Mouse (Mus musculus) limb, embryonic 13.5 days (tissue): ENCODE results near the gene Slc16a3. TPM values are rescaled to one million over a fixed set of nuclear protein-coding genes. Genes with fewer than 3 reads are reported as not detected.

ENCODE experiments used
- ATAC-seq: fragments of 200-750 bp; cut with Nextera tagmentation; 2 replicates; pipeline ENCODE4 v1.8.0; 2017; ENCODE audit warnings: low read depth, moderate number of reproducible peaks, moderate TSS enrichment; ENCODE audit not compliant: low FRiP score
- H3K27ac ChIP-seq: fragments of 300-500 bp; sonication (generic); 2 replicates; pipeline ENCODE4 v1.5.1; 2015; ENCODE audit warnings: inconsistent platforms, mild to moderate bottlenecking, moderate library complexity
- H3K27me3 ChIP-seq: fragments of 300-500 bp; sonication (generic); 2 replicates; pipeline ENCODE4 v1.6.1; 2015; ENCODE audit warnings: mild to moderate bottlenecking, inconsistent platforms
- H3K36me3 ChIP-seq: fragments of 300-500 bp; sonication (generic); 2 replicates; pipeline ENCODE4 v1.6.1; 2015; ENCODE audit warnings: inconsistent platforms, mild to moderate bottlenecking, moderate library complexity
- H3K4me1 ChIP-seq: fragments of 300-500 bp; sonication (generic); 2 replicates; pipeline ENCODE4 v1.6.1; 2015; ENCODE audit warnings: inconsistent platforms
- H3K4me2 ChIP-seq: fragments of 300-500 bp; sonication (generic); replicated peaks from 2 replicates; pipeline ENCODE4 v1.6.1; 2015; ENCODE audit warnings: inconsistent platforms, mild to moderate bottlenecking, moderate library complexity
- H3K4me3 ChIP-seq: fragments of 300-500 bp; sonication (generic); 2 replicates; pipeline ENCODE4 v1.5.1; 2015; ENCODE audit warnings: moderate library complexity, mild to moderate bottlenecking, inconsistent platforms
- H3K9ac ChIP-seq: fragments of 300-500 bp; sonication (generic); 2 replicates; pipeline ENCODE4 v1.6.1; 2015; ENCODE audit warnings: mild to moderate bottlenecking, inconsistent platforms
- H3K9me3 ChIP-seq: fragments of 300-500 bp; sonication (generic); 2 replicates; pipeline ENCODE4 v1.6.1; 2016; ENCODE audit warnings: inconsistent platforms
- WGBS: fragments of 180-500 bp; shearing (Covaris S2); methylation state at CpG from one replicate; pipeline ENCODE4 v1.1.7; 2015; 5-methylcytosine and 5-hydroxymethylcytosine counted together
- polyA plus RNA-seq: library from polyadenylated mRNA; unstranded; fragments of >200 nt; fragmentation: Nextera tagmentation; extraction: Ambion mirVana; gene quantifications from 2 replicates; pipeline ENCODE4 v1.2.1, GENCODE M21; 2015

Gene Slc16a3
- polyA plus RNA-seq, 1 experiment from 2014 or later: 94.1 TPM

DNA sequence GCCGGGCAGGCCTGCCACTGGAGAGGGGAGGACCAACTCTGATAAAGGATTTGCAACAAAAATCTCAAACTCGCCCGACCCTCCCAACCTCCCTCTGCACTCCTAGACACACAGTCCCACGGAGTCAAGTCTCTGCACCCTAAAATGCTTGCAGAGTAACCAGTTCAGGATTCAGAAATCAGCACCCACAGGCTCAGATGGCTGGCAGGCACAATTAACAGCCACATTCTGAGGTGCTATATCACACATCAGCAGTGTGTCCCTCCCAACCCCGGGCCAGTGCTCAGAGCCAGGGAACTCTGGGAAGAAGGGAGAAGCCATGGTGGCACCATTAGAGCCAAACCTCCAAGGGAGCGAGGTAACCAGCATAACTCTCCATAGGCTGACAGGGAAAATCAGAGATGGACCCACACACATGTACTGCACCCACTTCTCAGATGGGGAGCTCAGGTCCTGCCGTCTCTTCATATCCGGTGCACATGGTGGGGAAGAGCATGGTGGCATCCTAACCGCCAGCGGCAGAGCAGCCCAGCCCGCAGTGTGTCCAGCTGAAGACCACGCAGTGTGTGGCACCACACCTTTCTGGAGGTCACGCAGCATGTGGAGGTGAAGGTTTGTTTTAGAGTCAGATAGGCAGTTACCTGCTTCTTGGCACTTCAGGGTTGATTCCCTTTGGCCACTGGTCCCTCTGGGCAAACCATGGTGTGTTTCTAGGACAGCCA, 13.9 kb downstream of the Slc16a3 start:
- no peak overlapping the region for H3K9ac ChIP-seq
- H3K4me1 ChIP-seq: peaks cover 21% of the 10 kb centered on the region; the same call in 1 of the 2 replicates
- H3K4me3 ChIP-seq: no peak overlapping the region
- H3K4me2 ChIP-seq: no peak overlapping the region
- H3K27me3 ChIP-seq: no peaks in the 10 kb centered on the region
- peaks cover 100% of the 10 kb centered on the region for H3K36me3 ChIP-seq
- no peak overlapping the region for H3K27ac ChIP-seq
- 94% methylated on average over 13 of the region's 13 CpGs for WGBS
- no peak for ATAC-seq
- no peaks in the 10 kb centered on the region for H3K9me3 ChIP-seq

DNA sequence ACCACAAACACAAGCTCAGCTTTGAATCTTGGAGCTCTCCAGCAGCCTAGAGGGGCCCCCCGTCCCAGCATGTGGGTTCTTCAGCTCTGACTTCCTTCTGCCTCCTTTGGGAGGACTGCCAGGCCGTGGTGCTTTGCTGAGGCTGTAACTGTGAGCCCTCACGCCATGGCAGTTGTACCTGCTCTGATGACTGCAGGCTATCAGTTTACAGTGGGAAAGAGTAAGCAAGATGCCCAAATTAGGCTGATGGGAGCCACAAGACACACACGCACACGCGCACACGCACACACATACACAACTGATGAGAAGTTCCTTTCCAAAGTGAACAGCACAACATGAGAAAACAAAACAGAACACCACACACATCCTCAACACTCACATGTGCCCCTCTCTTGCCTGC, 14.6 kb downstream of the Slc16a3 start:
- Histone ChIP-seq H3K9me3 (no peaks in the 10 kb centered on the region), H3K4me1 (peaks cover 17% of the 10 kb centered on the region; the same call in 1 of the 2 replicates), H3K9ac (no peak overlapping the region), H3K36me3 (peaks cover 100% of the 10 kb centered on the region), H3K27me3 (no peaks in the 10 kb centered on the region), H3K4me2 (no peak overlapping the region), H3K27ac (no peak overlapping the region; the same call in 1 of the 2 replicates), H3K4me3 (no peak overlapping the region)
- 86% methylated on average over 7 of the region's 7 CpGs for WGBS
- ATAC-seq: no peak

DNA sequence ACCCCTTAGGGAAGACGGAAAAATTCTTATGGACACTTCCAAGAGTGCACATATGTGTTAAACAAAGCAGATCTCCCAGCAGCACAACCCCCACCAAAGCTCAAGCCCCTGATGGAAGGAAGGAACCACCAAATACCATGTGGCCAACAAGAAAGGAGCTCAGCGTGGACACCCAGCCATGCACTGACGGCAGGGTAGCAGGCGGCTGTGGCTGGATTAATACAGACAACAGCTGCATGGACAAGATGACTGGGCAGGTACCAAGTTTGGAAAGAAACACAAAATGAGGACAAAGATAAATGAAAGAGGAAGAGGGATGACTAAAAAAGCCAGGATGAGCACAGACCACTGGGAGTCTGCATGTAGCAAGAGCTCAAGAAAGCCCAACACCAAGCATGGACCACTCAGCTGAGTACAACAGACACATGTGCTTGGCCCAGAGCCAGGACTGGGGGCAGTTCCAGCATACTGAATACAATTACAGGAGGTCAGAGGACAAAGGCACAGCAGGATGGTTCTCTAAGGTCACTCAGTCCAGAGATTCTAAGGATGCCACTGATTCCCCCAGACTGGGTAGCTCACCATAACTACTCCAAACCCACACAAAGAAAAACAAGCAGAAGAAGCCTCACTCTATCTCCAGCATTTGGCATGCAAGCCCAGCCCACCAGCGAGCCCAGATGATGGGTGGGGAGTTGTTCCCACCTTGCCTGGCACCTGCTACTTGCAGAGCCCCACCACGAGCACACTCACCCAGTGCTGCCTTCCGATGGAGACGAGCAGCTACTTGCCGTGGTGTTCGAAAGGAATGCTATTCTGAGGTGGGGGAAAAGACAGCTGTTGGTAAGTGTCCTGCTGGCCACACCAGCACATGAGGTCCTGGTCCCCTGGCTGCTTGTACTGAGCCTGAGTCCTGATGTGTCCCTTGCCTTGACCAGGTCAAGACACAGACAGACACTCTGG, 16.2 kb downstream of the Slc16a3 start:
- 0 out of 2 replicates have a peak, but pooled peaks cover 10% of the 10 kb centered on the region for H3K4me1 ChIP-seq
- ATAC-seq: no peak; the same call in 1 of the 2 replicates
- no peak overlapping the region for H3K4me2 ChIP-seq
- 81% methylated on average over 10 of the region's 10 CpGs for WGBS
- peak overlapping the region; percentile 1; the same call in 1 of the 2 replicates for H3K9ac ChIP-seq
- no peak overlapping the region for H3K4me3 ChIP-seq
- no peak overlapping the region for H3K27ac ChIP-seq
- H3K9me3 ChIP-seq: no peaks in the 10 kb centered on the region
- H3K27me3 ChIP-seq: no peaks in the 10 kb centered on the region
- peaks cover 100% of the 10 kb centered on the region for H3K36me3 ChIP-seq

DNA sequence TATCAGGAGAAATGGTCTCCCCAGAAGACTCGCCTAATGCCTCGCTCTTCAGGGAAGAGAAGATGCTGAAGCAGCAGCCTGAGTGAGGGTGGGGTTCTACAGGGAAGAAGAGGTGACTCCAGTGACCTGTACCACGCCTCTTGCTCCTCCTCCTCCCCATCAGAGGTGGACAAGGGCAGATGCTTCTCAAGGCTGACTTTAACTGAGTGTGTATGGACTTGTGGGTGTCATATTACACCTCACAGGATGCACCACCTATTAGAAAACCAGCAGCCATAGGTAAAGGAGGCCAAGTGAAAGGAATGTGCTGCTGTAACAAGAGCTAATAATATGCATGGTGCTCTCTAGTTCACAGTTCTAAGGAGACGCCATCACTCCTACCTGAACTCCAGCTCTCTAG, 17.3 kb downstream of the Slc16a3 start:
- Histone ChIP-seq H3K4me2 (no peak overlapping the region), H3K27ac (no peak overlapping the region), H3K27me3 (no peaks in the 10 kb centered on the region), H3K9ac (no peak overlapping the region), H3K9me3 (no peaks in the 10 kb centered on the region), H3K4me3 (no peak overlapping the region), H3K4me1 (0 out of 2 replicates have a peak, but pooled peaks cover 10% of the 10 kb centered on the region), H3K36me3 (peaks cover 100% of the 10 kb centered on the region)
- 71% methylated on average over 4 of the region's 4 CpGs for WGBS
- ATAC-seq: no peak

DNA sequence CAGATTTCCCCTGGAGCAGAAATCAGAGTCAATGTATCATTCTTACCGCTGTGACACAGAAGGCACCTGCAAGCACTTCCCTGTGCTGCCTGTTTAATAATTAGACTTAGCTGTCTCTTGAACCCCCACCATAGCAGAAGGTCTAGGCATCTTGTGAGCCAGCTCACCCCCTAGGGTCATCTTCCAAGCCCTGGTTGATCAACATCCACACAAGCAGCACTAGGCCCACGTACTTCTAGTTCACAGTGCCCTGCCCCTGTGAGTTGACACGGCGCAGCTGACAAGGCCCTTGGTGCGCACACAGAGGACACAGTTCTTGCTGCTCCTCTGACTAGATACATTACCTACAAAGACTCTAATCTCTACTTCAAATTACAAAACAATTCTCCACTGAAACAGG, 21.5 kb downstream of the Slc16a3 start:
- Histone ChIP-seq H3K36me3 (peaks cover 100% of the 10 kb centered on the region), H3K27ac (no peak overlapping the region), H3K9me3 (no peaks in the 10 kb centered on the region), H3K27me3 (no peaks in the 10 kb centered on the region), H3K4me3 (no peak overlapping the region), H3K4me1 (0 out of 2 replicates have a peak, but pooled peaks cover 10% of the 10 kb centered on the region), H3K9ac (no peak overlapping the region), H3K4me2 (no peak overlapping the region)
- WGBS: 88% methylated on average over 5 of the region's 5 CpGs
- no peak for ATAC-seq

DNA sequence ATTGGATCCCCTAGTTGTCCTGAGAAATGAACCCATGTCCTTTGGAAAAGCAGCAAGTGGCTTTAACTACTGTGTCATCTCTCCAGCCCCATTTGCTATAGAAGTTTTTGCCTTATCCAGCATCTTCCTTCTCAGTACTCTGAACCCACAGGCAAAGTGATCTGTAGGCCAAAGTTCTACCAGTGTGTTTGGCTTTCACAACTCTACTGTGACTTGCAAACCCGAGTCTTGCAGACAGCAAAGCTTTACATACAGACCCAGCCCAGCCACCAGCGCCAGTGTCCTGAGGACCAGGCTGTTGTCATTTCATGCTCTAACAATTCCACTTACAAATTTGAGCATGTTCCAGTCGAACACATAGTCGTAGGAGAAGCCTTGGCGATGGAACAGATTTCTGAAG, 23.0 kb downstream of the Slc16a3 start:
- H3K9ac ChIP-seq: no peak overlapping the region
- no peak overlapping the region for H3K4me2 ChIP-seq
- H3K36me3 ChIP-seq: peaks cover 99% of the 10 kb centered on the region
- 91% methylated on average over 5 of the region's 5 CpGs for WGBS
- H3K27me3 ChIP-seq: no peaks in the 10 kb centered on the region
- H3K9me3 ChIP-seq: no peaks in the 10 kb centered on the region
- no peak overlapping the region for H3K27ac ChIP-seq
- no peak for ATAC-seq
- H3K4me1 ChIP-seq: 0 out of 2 replicates have a peak, but pooled peaks cover 2% of the 10 kb centered on the region
- H3K4me3 ChIP-seq: no peak overlapping the region

DNA sequence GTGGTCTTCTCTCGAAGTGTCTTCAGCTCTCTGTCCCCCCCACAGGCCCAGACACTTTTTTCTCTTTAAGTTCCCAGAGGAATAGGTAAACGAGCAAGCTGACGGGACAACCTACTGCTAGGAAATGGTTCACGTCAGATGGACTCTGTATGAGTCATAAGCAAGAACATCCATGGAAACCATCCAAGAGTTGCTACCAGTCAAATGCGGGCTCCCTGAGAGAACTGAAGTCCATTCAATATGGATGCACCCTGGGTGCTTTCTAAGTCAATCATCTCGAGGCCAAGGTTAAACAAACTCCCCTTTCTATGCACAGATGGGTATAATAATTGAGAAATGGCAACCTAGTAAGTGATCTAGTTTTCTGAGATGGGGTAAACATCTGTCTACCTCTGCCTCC, 25.0 kb downstream of the Slc16a3 start:
- no peak overlapping the region for H3K9ac ChIP-seq
- H3K4me1 ChIP-seq: no peaks in the 10 kb centered on the region
- H3K27ac ChIP-seq: no peak overlapping the region
- no peaks in the 10 kb centered on the region for H3K9me3 ChIP-seq
- H3K4me3 ChIP-seq: no peak overlapping the region
- no peak for ATAC-seq
- 88% methylated on average over 6 of the region's 6 CpGs for WGBS
- peaks cover 98% of the 10 kb centered on the region for H3K36me3 ChIP-seq
- H3K4me2 ChIP-seq: no peak overlapping the region
- no peaks in the 10 kb centered on the region for H3K27me3 ChIP-seq

DNA sequence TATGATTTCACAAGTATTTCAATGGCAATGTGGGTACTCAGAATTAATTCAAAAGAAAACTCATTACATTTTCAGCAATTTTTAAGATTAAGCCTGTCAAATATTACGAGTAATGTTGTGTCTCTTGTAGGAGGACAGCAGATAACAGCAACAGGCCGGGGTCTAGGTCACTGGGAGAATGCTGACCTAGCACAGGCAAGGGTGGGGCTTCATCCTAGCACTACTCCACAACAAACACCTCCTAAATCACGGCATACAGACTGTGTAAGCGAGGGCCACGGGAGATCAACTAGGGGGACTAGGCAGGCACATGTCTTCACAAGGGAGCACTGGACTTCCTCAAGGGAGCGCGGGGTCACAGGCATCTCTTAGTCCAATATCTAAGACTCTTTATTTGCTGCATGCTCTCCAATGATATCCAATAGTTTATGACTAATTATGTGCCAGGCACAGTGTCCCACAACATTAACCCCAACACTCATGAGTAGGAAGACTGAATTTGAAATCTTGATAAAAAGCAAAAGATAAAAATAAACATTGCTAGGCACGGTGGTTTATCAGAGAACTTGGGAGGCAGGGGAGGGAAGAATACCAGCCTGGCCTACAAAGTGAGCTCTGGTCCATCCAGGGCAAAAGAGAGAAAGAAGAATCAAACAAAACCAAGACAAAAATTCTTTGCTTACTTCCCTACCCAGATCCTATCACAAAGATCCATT, 31.6 kb downstream of the Slc16a3 start:
- no peak overlapping the region for H3K4me3 ChIP-seq
- no peaks in the 10 kb centered on the region for H3K9me3 ChIP-seq
- H3K27ac ChIP-seq: no peak overlapping the region
- H3K9ac ChIP-seq: no peak overlapping the region
- H3K4me1 ChIP-seq: 0 out of 2 replicates have a peak, but pooled peaks cover 3% of the 10 kb centered on the region
- peaks cover 96% of the 10 kb centered on the region for H3K36me3 ChIP-seq
- ATAC-seq: no peak
- H3K27me3 ChIP-seq: no peaks in the 10 kb centered on the region
- H3K4me2 ChIP-seq: no peak overlapping the region
- 86% methylated on average over 8 of the region's 8 CpGs for WGBS

DNA sequence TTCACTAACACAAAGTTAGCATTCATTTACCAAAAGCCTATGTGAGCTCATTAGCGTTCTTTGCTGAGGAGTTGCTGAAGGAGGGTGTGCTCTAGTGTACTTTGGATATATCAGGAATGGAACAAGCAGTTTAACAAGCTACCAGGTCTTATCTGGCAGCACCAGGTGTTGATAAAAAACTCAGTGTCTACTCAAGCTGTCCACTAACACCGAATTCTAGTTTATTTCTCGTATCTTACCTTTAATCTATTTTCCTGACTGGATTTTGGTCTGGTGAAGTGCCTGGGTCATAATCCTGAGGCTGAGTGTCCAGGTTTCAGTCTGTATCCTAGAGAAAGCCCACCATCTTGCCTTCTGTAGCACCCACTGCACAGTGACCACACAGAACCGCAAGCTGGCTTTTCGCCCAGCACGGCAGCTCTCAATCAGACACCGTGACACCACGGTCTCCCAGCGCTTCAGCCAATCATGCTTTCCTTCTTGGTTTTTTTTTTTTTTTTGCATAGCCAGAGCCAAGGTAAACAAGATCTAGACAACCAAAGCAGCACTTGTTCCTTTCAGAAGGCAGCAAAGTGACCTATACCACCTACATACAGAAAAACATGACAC, 32.3 kb downstream of the Slc16a3 start:
- Histone ChIP-seq H3K9ac (no peak overlapping the region), H3K4me1 (0 out of 2 replicates have a peak, but pooled peaks cover 3% of the 10 kb centered on the region), H3K4me3 (no peak overlapping the region), H3K4me2 (no peak overlapping the region), H3K9me3 (no peaks in the 10 kb centered on the region), H3K27me3 (no peaks in the 10 kb centered on the region), H3K36me3 (peaks cover 94% of the 10 kb centered on the region), H3K27ac (no peak overlapping the region)
- WGBS: 85% methylated on average over 9 of the region's 9 CpGs
- ATAC-seq: no peak

DNA sequence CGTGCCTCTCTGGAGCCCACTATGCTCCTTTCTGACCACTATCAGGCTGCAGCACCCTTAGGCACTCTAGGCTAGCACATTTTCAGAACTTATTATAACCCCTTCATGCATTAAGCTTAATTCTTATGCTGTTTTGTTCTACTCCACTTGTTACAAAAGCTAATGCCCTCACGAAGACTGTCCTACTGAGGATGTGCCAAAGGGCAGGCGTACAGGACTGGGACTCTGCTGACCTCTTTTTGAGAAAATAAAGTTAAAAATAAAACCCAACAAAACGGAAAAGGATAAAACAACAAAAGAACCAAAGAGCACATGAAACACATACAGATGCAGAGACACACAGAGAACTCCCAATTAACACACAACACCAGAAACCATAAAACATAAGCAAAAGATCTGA, 33.4 kb downstream of the Slc16a3 start:
- peaks cover 94% of the 10 kb centered on the region for H3K36me3 ChIP-seq
- H3K4me3 ChIP-seq: no peak overlapping the region
- 92% methylated on average over 4 of the region's 4 CpGs for WGBS
- no peak for ATAC-seq
- no peak overlapping the region for H3K27ac ChIP-seq
- no peak overlapping the region for H3K9ac ChIP-seq
- H3K4me2 ChIP-seq: no peak overlapping the region
- H3K4me1 ChIP-seq: 0 out of 2 replicates have a peak, but pooled peaks cover 3% of the 10 kb centered on the region
- no peaks in the 10 kb centered on the region for H3K27me3 ChIP-seq
- H3K9me3 ChIP-seq: no peaks in the 10 kb centered on the region

DNA sequence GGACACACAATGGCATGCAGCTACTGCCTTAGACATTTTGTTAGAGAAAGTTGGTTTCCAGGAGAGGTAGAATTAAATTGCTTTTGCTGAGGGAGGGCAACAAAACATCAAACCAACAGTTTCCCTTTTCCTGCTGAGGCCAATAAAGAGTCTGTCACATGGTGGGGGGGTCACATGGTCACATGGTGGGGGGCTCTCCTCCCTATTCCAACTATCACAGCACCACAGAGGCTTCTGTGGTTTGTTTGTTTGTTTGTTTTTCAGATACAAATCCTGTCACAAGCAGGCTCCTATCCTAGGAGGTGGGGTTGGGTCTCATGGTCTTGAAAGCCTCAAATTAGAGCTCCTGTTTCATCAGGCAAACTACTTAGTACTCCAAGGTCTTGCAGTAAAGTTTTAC, 34.2 kb downstream of the Slc16a3 start:
- Histone ChIP-seq H3K4me3 (no peak overlapping the region), H3K36me3 (peaks cover 91% of the 10 kb centered on the region)

More for the DNA sequence above, 34.2 kb downstream of the Slc16a3 start:
- Histone ChIP-seq H3K9ac (no peak overlapping the region), H3K27me3 (no peaks in the 10 kb centered on the region), H3K27ac (no peak overlapping the region), H3K4me1 (peaks cover 7% of the 10 kb centered on the region; the same call in 1 of the 2 replicates), H3K9me3 (no peaks in the 10 kb centered on the region), H3K4me2 (no peak overlapping the region)
- ATAC-seq: no peak
